Mouse (Mus musculus) megakaryocyte, embryonic 14.5 days (primary cell): ENCODE results near the gene Zfp592. TPM values are rescaled to one million over a fixed set of nuclear protein-coding genes. Genes with fewer than 3 reads are reported as not detected.
"Not testable (repeated sequence)": the region's sequence is repeated elsewhere in the genome, so short reads cannot be mapped to it uniquely, and the experiment has no call there.

ENCODE experiments used
- H3K27me3 ChIP-seq: replicated peaks from 2 replicates; pipeline ENCODE3; 2012; ENCODE audit warnings: inconsistent platforms
- H3K36me3 ChIP-seq: replicated peaks from 2 replicates; pipeline ENCODE3; 2012; ENCODE audit warnings: low read length, inconsistent platforms, mixed read lengths
- H3K4me1 ChIP-seq: 2 replicates; pipeline ENCODE4 v1.6.1; 2012; ENCODE audit warnings: inconsistent platforms
- H3K4me3 ChIP-seq: replicated peaks from 2 replicates; pipeline ENCODE3; 2012; ENCODE audit warnings: moderate library complexity, mild to moderate bottlenecking, inconsistent platforms
- H3K9me3 ChIP-seq: 2 replicates; pipeline ENCODE4 v1.6.1; 2012; ENCODE audit warnings: inconsistent platforms
- FLI1 ChIP-seq: IDR thresholded peaks from 2 replicates; pipeline ENCODE4 v1.6.1; 2012; ENCODE audit warnings: low read length, inconsistent platforms, mixed read lengths
- GATA1 ChIP-seq: IDR thresholded peaks from 3 replicates; pipeline ENCODE4 v1.6.1; 2012; ENCODE audit warnings: mixed read lengths, low read length, inconsistent platforms, borderline replicate concordance
- polyA plus RNA-seq: library from polyadenylated mRNA; stranded (reverse); fragments of >175 nt; gene quantifications from 2 replicates; pipeline ENCODE4 v1.2.3, GENCODE M21; 2012; ENCODE audit warnings: low replicate concordance; ENCODE audit not compliant: insufficient read depth

The Zfp592 gene
- polyA plus RNA-seq, 1 experiment, result 27.5 TPM

DNA sequence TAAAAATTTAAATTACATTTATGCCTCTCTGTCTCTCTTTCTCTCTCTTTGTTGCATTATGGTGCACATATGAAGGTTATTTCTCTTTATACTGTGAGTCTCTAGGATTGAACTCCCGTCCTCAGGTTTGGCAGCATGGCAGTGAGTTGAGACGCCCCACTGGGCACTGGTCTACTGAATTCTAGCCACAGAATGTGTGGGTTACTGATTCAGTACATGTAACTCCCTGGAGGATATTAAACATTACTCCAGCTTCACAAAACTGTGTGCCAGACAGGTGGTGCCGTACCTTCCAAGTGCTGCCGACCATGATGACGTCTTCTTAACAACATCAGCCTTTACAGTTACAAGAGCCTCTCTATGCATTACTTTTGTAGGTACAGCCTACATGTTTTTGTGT, 21.4 kb upstream of the Zfp592 start:
- H3K9me3 ChIP-seq, result peaks cover 13% of the 10 kb centered on the region
- H3K36me3 ChIP-seq, result no peaks in the 10 kb centered on the region
- no peak overlapping the region for H3K4me3 ChIP-seq
- H3K27me3 ChIP-seq, result no peaks in the 10 kb centered on the region
- TF ChIP-seq FLI1, result no peak
- TF ChIP-seq GATA1, result no peak
- H3K4me1 ChIP-seq, result peaks cover 4% of the 10 kb centered on the region

DNA sequence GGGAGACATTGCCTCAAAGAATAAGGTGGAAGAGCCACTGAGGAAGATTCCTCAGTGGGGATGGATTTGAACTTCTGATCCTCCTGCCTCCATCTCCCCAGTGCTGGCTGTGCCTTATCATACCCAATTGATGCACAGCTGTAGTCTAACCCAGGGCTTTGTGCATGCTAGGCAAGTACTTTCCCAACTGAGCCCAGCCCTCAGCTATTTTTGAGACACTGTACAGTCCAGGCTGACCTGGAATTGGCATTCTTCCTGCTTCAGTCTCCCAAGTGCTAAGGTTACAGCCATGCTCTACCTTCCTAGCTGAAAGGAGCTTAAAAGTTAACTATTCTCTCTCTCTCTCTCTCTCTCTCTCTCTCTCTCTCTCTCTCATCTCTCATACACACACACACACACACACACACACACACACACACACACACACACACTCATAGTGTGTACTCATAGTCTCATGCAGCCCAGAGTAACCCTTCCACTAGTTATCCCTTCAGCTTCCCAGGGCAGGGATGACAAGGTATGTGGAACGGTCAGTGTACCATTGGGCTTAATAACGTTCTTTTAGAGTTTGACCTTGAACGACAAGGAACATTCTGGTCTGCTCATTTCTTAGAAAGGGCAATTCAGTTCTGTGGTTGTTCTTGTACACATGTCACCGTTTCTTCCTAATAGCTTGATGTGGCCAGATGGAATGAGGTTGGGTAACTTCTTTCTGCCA, 20.4 kb upstream of the Zfp592 start:
- not testable (repeated sequence) for H3K4me1 ChIP-seq, H3K4me3 ChIP-seq, H3K36me3 ChIP-seq, H3K27me3 ChIP-seq
- peaks cover 13% of the 10 kb centered on the region for H3K9me3 ChIP-seq

DNA sequence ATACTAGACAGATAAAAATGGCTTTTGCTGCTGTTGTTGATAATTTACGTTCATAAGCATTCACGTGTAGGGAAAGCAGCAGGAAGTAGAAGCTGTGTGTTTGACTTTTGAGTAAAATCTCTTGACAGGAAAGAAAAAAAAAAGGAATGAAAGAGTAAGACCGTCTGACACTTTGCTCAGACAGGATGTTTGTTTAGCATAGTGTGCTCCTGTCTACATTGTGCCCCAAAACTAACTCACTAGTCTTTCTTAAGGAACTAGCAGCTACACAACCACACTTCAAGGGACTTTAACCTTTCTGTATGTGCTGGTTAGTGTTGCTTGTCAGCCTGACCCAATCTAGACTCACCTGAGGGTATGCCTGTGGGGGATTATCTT, 19.9 kb upstream of the Zfp592 start:
- not testable (repeated sequence) for H3K27me3 ChIP-seq, H3K36me3 ChIP-seq, H3K4me1 ChIP-seq, H3K4me3 ChIP-seq
- peaks cover 13% of the 10 kb centered on the region for H3K9me3 ChIP-seq

DNA sequence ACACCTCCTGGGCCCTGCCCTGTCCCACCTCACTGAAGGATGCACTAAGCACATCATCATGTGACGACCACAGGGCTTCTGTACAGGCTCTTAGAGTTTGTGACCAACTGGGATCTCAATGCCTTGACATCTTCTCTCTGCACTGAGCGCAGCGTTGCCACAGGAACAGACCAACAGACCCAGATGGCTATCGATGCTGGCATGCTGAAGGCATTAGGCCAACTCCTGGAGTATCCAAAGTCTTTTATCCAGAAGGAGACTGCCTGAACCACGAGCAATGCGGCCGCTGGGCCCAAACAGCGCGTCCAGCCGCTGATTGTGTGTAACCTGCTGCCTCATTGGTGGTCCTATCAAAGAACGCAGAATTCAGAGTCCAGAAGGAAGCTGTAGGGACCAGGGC, 12.9 kb upstream of the Zfp592 start:
- Histone ChIP-seq H3K27me3 (no peaks in the 10 kb centered on the region), H3K36me3 (no peaks in the 10 kb centered on the region), H3K9me3 (no peaks in the 10 kb centered on the region), H3K4me3 (no peak overlapping the region), H3K4me1 (peaks cover 34% of the 10 kb centered on the region)
- TF ChIP-seq GATA1, result no peak
- TF ChIP-seq FLI1, result no peak

DNA sequence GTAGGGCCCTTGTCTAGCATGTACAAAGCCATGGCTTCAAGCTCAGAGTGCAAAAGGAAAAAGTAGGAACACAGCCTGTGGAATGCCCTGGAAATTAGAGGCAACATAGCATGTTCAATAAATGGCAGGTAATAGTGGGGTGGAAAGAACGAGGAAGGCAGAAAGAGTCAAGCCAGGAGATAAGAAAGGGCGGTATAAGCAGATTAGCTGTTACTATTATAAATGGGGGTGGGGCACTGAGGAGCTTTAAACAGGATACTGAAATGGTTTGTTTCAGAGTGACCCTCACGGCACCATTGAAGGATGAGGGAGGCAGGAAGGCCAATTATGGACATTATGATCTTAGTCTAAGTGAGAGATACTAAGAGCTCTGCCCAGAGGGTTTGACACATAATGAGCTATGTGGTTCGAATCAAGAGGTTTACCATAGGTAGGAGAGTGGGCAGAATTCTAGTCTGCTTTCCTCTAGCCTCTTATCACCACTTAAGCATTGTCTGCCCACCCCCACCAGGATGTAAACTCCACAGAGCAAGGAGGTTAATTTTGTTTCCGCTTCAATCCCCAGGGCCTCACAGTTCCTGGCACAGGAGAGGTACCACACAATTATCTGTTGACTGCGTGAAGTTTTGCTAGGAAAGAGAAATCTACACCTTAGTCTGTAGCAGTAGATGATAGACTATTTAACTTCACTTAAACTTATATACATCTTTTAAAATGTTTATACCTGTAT, 6.9 kb upstream of the Zfp592 start:
- Histone ChIP-seq H3K27me3 (no peaks in the 10 kb centered on the region), H3K4me3 (peak overlapping the region; percentile 42), H3K36me3 (no peaks in the 10 kb centered on the region), H3K4me1 (peaks cover 80% of the 10 kb centered on the region), H3K9me3 (no peaks in the 10 kb centered on the region)
- TF ChIP-seq GATA1 (no peak), FLI1 (no peak)

DNA sequence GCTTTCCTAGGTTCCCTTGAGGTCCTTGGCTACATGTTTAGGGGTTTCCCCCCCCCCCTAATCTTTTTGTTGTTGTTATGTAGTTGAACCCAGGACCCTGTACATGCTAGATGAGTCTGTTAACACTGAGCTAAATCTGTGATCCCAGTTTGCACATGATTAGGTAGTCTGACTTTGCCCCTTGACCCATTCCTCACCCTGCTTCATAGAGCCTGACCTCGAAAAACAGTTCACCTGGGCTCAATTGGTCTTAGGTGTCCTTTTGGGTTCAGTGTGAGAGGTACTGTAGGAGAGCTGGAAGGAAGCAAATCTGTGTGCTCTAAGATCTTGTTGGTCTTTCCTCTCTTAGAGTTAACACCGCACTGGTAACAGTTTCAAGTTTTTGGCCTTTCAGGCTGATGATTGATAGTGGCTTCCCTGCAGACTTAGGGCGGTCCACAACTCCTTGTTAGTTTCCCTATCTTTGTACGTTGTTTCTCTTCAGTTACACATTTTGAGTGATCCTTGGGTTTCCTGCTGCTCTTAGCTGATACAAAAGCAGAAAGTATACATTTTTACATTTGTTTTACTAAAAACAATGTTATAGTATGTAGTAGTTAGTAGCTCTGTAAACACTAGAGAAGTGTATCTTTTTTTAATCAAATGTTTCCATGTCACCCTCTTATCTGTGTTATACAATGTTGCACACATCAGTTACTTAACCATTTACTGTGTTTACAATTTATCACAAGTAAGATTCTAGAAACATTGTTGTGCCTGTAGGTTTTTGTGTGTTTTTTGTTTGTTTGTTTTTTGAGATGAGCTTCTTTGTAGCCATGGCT, 5.5 kb upstream of the Zfp592 start:
- TF ChIP-seq GATA1 (no peak), FLI1 (no peak)
- Histone ChIP-seq H3K36me3 (no peaks in the 10 kb centered on the region), H3K4me1 (peaks cover 84% of the 10 kb centered on the region), H3K4me3 (peak overlapping the region; percentile 31), H3K27me3 (no peaks in the 10 kb centered on the region), H3K9me3 (no peaks in the 10 kb centered on the region)

DNA sequence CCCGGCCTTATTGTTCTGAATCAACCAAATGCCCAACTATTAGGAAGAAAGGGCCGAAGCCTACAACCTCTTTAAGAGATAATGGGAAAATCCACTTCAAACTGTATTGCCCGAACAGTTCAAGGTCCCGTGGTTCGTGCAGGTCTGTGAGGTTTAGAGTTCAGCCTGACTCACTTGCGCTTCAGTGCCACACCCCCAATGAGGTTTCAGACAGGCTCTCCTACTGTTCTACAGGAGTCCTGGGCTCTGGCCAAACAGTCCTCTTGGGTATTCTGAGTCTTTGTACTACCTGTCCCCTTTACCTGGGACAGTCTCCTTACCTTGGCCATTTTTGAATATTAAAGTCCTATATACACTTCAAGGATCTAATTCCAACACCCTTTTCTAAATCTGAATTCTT, 3.2 kb upstream of the Zfp592 start:
- Histone ChIP-seq H3K36me3 (no peaks in the 10 kb centered on the region), H3K4me3 (no peak overlapping the region), H3K27me3 (no peaks in the 10 kb centered on the region), H3K9me3 (no peaks in the 10 kb centered on the region), H3K4me1 (peaks cover 79% of the 10 kb centered on the region)
- TF ChIP-seq GATA1, result no peak

DNA sequence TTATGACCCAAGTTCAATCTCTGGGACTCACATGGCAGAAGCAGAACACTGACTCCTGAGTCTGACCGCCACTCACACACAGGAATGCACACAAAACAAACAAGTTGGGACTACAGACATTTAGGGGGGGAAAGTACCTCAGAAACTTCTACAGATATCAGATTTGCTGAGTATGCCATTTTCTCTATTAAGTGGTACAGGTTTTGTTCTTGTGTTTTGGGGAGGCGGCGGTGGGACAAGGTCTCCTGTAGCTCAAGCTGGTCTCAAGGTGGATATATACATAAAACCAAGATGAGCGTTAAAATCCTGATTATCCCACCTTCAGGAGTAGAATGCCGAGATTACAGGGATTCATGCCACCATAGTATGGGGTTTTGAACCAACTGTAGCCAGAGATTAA, 1.9 kb upstream of the Zfp592 start:
- TF ChIP-seq FLI1 (no peak), GATA1 (no peak)
- peaks cover 80% of the 10 kb centered on the region for H3K4me1 ChIP-seq
- no peaks in the 10 kb centered on the region for H3K9me3 ChIP-seq
- no peaks in the 10 kb centered on the region for H3K27me3 ChIP-seq
- peak overlapping the region; percentile 99 for H3K4me3 ChIP-seq
- no peaks in the 10 kb centered on the region for H3K36me3 ChIP-seq

DNA sequence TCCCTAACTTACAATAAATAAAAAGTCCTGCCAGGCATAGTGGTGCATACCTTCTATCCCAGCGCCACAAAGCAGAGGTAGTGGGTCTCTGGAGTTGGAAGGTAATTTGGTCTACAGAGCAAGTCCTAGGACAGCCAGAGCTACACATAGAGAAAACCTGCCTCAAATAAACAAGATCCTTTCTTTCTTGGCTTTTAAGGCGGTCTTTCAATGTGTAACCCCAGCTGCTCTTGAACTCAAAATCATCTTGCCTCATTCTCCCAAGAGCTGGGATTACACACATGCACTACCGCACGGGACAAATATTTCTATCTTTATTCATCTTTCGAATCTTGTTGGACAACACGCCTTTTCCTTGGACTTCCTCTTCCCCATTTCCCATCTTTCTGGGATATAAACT, 1.4 kb upstream of the Zfp592 start:
- Histone ChIP-seq H3K4me1 (peaks cover 80% of the 10 kb centered on the region), H3K27me3 (no peaks in the 10 kb centered on the region), H3K36me3 (no peaks in the 10 kb centered on the region), H3K9me3 (no peaks in the 10 kb centered on the region), H3K4me3 (peak overlapping the region; percentile 99)
- TF ChIP-seq FLI1 (no peak), GATA1 (no peak)

DNA sequence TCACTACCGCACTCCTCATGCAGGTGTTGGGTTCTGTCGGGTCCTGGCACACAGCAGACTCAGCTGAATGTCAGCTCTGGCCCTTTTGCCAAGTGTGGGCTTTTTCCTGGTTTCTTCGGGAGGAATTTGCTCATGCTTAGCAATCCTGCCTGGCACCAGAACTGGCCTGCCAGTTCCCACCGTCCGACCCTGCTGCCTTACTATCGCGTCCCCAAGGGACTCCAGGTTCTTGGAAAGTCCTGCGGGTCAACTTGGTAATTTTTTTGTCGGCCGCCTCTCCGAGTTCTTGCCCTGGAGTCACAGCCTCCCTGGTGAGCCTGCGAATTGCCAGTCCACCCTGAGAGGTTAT, 876 bp upstream of the Zfp592 start:
- H3K4me1 ChIP-seq, result peaks cover 80% of the 10 kb centered on the region
- no peaks in the 10 kb centered on the region for H3K36me3 ChIP-seq
- H3K27me3 ChIP-seq, result no peaks in the 10 kb centered on the region
- H3K4me3 ChIP-seq, result peak overlapping the region; percentile 99
- no peak for TF ChIP-seq FLI1
- no peak for TF ChIP-seq GATA1
- H3K9me3 ChIP-seq, result no peaks in the 10 kb centered on the region
